Mouse (Mus musculus): Measurements from ENCODE around the gene A930033H14Rik. TPM values are rescaled to one million over a fixed set of nuclear protein-coding genes. Genes with fewer than 3 reads are reported as not detected.

The A930033H14Rik gene
- polyA plus RNA-seq, 1 experiment = 1.9 TPM

- Histone ChIP-seq H3K4me2 (ENCODE audit: low read depth) (no peak overlapping the region), H3ac (ENCODE audit: control insufficient read depth, insufficient read length) (no peak overlapping the region), H3K4me3 (no peak overlapping the region), H3K27me3 (ENCODE audit: control insufficient read depth, insufficient read depth, insufficient read length) (no peaks in the 10 kb centered on the region), H3K36me3 (ENCODE audit: control insufficient read depth, insufficient read depth) (no peaks in the 10 kb centered on the region), H3K79me2 (ENCODE audit: control insufficient read depth, insufficient read depth) (no peaks in the 10 kb centered on the region)
- no peak for TF ChIP-seq SRF (IDR thresholded peaks at IDR 0.05; ENCODE audit: control insufficient read depth, insufficient read length, low read depth)
These were observed 40.3 kb upstream of the A930033H14Rik start for GRCm38 (mm10) chr10:69253075-69253685.

GRCm38 (mm10) chr10:69252112-69253074 is 39.5 kb upstream of the A930033H14Rik start:
- H3K79me2 ChIP-seq (ENCODE audit: control insufficient read depth, insufficient read depth) = no peaks in the 10 kb centered on the region
- TF ChIP-seq REST (IDR thresholded peaks at IDR 0.05; ENCODE audit: insufficient read depth, insufficient read length) (no peak), USF1 (IDR thresholded peaks at IDR 0.05; ENCODE audit: low read depth) (no peak), CEBPB (IDR thresholded peaks at IDR 0.05; ENCODE audit: insufficient read depth, poor library complexity, severe bottlenecking) (no peak), TCF12 (IDR thresholded peaks at IDR 0.05; ENCODE audit: insufficient read depth, poor library complexity, severe bottlenecking) (no peak), SRF (IDR thresholded peaks at IDR 0.05; ENCODE audit: control insufficient read depth, insufficient read length, low read depth) (no peak), POLR2A (IDR thresholded peaks at IDR 0.05; ENCODE audit: insufficient read length, low read depth) (no peak), TCF3 (IDR thresholded peaks at IDR 0.05; ENCODE audit: insufficient read length, low read depth) (no peak), MYOG (IDR thresholded peaks at IDR 0.05; ENCODE audit: control insufficient read depth in 1 of 3, insufficient read depth in 1 of 3, insufficient read length in 2 of 3, low read depth in 2 of 3) (no peak), E2F4 (IDR thresholded peaks at IDR 0.05; ENCODE audit: insufficient read depth) (no peak), MYOD1 (IDR thresholded peaks at IDR 0.05; ENCODE audit: control insufficient read depth in 1 of 3, insufficient read length in 2 of 3, low read depth in 2 of 3) (no peak), POLR2AphosphoS2 (IDR thresholded peaks at IDR 0.05; ENCODE audit: insufficient read length, low read depth) (no peak), MAX (IDR thresholded peaks at IDR 0.05; ENCODE audit: low read depth) (no peak)
- H3K4me2 ChIP-seq (ENCODE audit: low read depth) = no peak overlapping the region
- H3ac ChIP-seq (ENCODE audit: control insufficient read depth, insufficient read length) = no peak overlapping the region
- no peaks in the 10 kb centered on the region for H3K36me3 ChIP-seq (ENCODE audit: control insufficient read depth, insufficient read depth)
- H3K27me3 ChIP-seq (ENCODE audit: control insufficient read depth, insufficient read depth, insufficient read length) = no peaks in the 10 kb centered on the region
- H3K4me3 ChIP-seq = no peak overlapping the region

- TF ChIP-seq REST (IDR thresholded peaks at IDR 0.05; ENCODE audit: insufficient read depth, insufficient read length) = no peak
- TF ChIP-seq E2F4 (IDR thresholded peaks at IDR 0.05; ENCODE audit: insufficient read depth) = no peak
- no peak for TF ChIP-seq CEBPB (IDR thresholded peaks at IDR 0.05; ENCODE audit: insufficient read depth, poor library complexity, severe bottlenecking)
- TF ChIP-seq MYOG (IDR thresholded peaks at IDR 0.05; ENCODE audit: control insufficient read depth in 1 of 3, insufficient read depth in 1 of 3, insufficient read length in 2 of 3, low read depth in 2 of 3) = no peak
- no peak for TF ChIP-seq TCF12 (IDR thresholded peaks at IDR 0.05; ENCODE audit: insufficient read depth, poor library complexity, severe bottlenecking)
- no peak for TF ChIP-seq USF1 (IDR thresholded peaks at IDR 0.05; ENCODE audit: low read depth)
- no peak for TF ChIP-seq TCF3 (IDR thresholded peaks at IDR 0.05; ENCODE audit: insufficient read length, low read depth)
- TF ChIP-seq POLR2A (IDR thresholded peaks at IDR 0.05; ENCODE audit: insufficient read length, low read depth) = no peak
- no peak for TF ChIP-seq MYOD1 (IDR thresholded peaks at IDR 0.05; ENCODE audit: control insufficient read depth in 1 of 3, insufficient read length in 2 of 3, low read depth in 2 of 3)
- TF ChIP-seq SRF (IDR thresholded peaks at IDR 0.05; ENCODE audit: control insufficient read depth, insufficient read length, low read depth) = no peak
- no peak for TF ChIP-seq MAX (IDR thresholded peaks at IDR 0.05; ENCODE audit: low read depth)
- no peak for TF ChIP-seq POLR2AphosphoS2 (IDR thresholded peaks at IDR 0.05; ENCODE audit: insufficient read length, low read depth)
- H3ac ChIP-seq (ENCODE audit: control insufficient read depth, insufficient read length) = no peak overlapping the region
- no peak overlapping the region for H3K4me2 ChIP-seq (ENCODE audit: low read depth)
- H3K4me3 ChIP-seq = no peak overlapping the region
- no peaks in the 10 kb centered on the region for H3K36me3 ChIP-seq (ENCODE audit: control insufficient read depth, insufficient read depth)
- H3K27me3 ChIP-seq (ENCODE audit: control insufficient read depth, insufficient read depth, insufficient read length) = no peaks in the 10 kb centered on the region
- no peaks in the 10 kb centered on the region for H3K79me2 ChIP-seq (ENCODE audit: control insufficient read depth, insufficient read depth)
These were observed 38.4 kb upstream of the A930033H14Rik start for GRCm38 (mm10) chr10:69251254-69251653.

GRCm38 (mm10) chr10:69248261-69249160 is 35.6 kb upstream of the A930033H14Rik start:
- Histone ChIP-seq H3K4me2 (ENCODE audit: low read depth) (no peak overlapping the region), H3K36me3 (ENCODE audit: control insufficient read depth, insufficient read depth) (no peaks in the 10 kb centered on the region), H3K79me2 (ENCODE audit: control insufficient read depth, insufficient read depth) (no peaks in the 10 kb centered on the region), H3ac (ENCODE audit: control insufficient read depth, insufficient read length) (no peak overlapping the region), H3K4me3 (no peak overlapping the region), H3K27me3 (ENCODE audit: control insufficient read depth, insufficient read depth, insufficient read length) (no peaks in the 10 kb centered on the region)
- no peak for TF ChIP-seq MYOG (IDR thresholded peaks at IDR 0.05; ENCODE audit: control insufficient read depth in 1 of 3, insufficient read depth in 1 of 3, insufficient read length in 2 of 3, low read depth in 2 of 3)
- TF ChIP-seq TCF12 (IDR thresholded peaks at IDR 0.05; ENCODE audit: insufficient read depth, poor library complexity, severe bottlenecking) = no peak
- no peak for TF ChIP-seq CEBPB (IDR thresholded peaks at IDR 0.05; ENCODE audit: insufficient read depth, poor library complexity, severe bottlenecking)
- no peak for TF ChIP-seq MAX (IDR thresholded peaks at IDR 0.05; ENCODE audit: low read depth)
- no peak for TF ChIP-seq POLR2AphosphoS2 (IDR thresholded peaks at IDR 0.05; ENCODE audit: insufficient read length, low read depth)

All from myocyte (in vitro differentiated cells).